Mouse (Mus musculus): ENCODE measurements around the gene Gm3594. TPM values are rescaled to one million over a fixed set of nuclear protein-coding genes. Genes with fewer than 3 reads are reported as not detected.
"Not testable (repeated sequence)": the region's sequence is repeated elsewhere in the genome, so short reads cannot be mapped to it uniquely, and the experiment has no call there.

The Gm3594 gene
- not detected in 2 replicates for polyA plus RNA-seq (2015; fragmentation: Nextera tagmentation; extraction: Ambion mirVana)

DNA sequence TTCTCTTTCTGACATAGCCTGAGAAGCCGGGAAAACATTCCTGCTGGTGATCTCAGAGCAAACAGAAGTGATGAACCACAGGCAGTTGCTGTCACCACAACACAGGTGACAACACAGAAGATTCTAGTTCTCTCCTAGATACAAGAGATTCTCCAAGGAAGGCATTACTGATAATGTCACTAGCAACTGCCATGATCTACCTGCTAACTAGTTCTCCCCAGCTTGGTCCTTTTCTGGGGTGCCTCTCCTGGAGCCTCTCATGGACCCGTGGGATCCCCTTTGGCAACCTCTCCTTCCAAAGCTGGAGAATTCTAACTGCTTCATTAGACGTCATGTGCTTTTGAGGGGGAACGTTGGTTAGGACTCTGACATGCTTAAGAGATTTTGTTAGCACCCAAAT lies at the start of gene Gm3594:
Gene Gm3594 (minus strand): TSS at position 101 of the 400 bp plus-strand sequence.
- not testable (repeated sequence) for H3K4me1 ChIP-seq; H3K9me3 ChIP-seq; H3K4me2 ChIP-seq; H3K9ac ChIP-seq; H3K27ac ChIP-seq; H3K4me3 ChIP-seq; H3K36me3 ChIP-seq; H3K27me3 ChIP-seq; ATAC-seq (ENCODE audit: insufficient number of reproducible peaks, insufficient read depth, low FRiP score, low TSS enrichment, low read depth)
- no CpG with 5 or more reads among the region's 4 CpGs for WGBS

DNA sequence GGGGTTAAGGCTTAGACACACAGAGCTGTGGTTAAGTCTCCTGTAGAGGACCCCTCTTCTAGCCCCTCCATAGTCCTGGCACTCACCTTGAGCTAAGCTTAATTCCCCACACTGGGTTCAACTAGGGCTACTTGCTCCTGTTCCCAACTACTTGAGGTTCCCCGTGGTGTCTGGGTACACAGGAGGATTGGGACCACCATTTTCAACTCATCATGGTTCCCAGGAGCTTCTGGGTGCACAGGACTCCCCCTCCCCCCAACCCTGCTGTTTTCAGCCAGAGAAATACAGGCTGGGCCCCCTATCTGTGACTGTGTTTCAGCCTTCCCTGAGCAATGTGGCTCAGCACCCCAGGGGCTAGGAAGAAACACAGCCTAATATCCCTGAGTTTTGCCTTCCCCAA lies 41.9 kb upstream of the Gm3594 start:
- H3K9ac ChIP-seq; H3K9me3 ChIP-seq; H3K27ac ChIP-seq; H3K4me2 ChIP-seq; H3K4me1 ChIP-seq; H3K4me3 ChIP-seq; ATAC-seq (ENCODE audit: insufficient number of reproducible peaks, insufficient read depth, low FRiP score, low TSS enrichment, low read depth); H3K27me3 ChIP-seq; H3K36me3 ChIP-seq: not testable (repeated sequence)
- 47% methylated on average over 1 of the region's 1 CpGs for WGBS

DNA sequence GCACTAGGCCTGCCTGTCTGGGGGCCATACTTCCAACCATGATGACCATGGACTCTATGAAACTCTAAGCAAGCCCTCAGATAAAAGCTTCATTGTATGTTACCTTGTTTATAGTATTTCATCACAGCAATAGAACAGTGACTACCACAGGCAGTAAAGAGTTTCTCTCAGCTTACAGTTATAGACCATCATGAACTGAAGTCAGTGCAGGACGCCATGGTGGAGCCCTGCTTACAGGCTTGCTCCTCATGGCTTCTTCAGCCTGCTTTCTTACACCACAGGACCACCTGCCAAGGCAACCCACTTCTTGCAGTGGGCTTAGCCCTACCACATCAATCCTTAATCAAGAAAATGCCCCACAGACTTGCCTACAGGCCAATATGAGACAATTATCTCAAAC lies 41.1 kb upstream of the Gm3594 start:
- ATAC-seq (ENCODE audit: insufficient number of reproducible peaks, insufficient read depth, low FRiP score, low TSS enrichment, low read depth); H3K4me2 ChIP-seq; H3K27me3 ChIP-seq; H3K9me3 ChIP-seq; H3K9ac ChIP-seq; H3K36me3 ChIP-seq; H3K27ac ChIP-seq; H3K4me1 ChIP-seq; H3K4me3 ChIP-seq: not testable (repeated sequence)
- 50% methylated on average over 1 of the region's 1 CpGs for WGBS

DNA sequence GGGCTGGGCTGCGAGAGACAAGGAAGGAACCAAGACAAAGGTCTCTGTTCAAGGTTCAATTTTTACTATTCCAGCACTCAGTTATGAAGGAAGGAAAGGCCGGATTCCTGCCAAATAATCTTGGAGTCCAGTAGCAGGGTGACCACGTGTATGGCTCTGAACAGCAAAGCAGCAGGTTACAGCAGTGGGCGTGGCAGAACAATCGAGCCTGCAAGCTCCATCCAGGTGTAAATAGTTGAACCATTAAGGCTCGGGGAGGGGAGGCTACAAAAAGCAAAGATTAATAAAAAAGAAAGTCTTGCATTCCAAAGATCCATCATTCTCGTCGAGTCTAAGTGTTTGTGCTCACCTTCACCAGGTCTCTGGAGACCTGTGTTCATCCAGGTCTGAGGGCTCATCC lies 37.7 kb upstream of the Gm3594 start:
- not testable (repeated sequence) for H3K4me1 ChIP-seq; H3K9me3 ChIP-seq; H3K27me3 ChIP-seq; H3K9ac ChIP-seq; H3K36me3 ChIP-seq; H3K4me2 ChIP-seq; ATAC-seq (ENCODE audit: insufficient number of reproducible peaks, insufficient read depth, low FRiP score, low TSS enrichment, low read depth); H3K27ac ChIP-seq; H3K4me3 ChIP-seq
- 76% methylated on average over 8 of the region's 8 CpGs for WGBS

DNA sequence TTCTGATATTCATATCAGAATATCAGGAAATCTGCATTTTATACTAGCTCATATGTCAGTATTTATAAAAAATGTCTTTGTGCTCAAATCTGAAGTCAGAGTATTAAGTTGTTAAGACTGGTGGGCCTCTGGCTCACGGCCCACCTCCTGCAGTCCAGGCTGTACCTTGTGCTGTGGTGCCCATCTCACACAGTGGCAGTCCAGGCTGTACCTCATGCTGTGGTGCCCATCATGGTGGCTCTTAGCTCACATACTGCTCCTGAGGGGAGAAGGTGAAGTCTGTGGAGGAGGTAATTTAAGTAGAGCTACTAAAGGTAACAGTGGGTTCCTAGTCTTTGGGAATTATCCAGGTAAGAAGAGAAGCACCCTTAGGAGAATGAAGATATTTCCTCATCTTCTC lies 27.4 kb upstream of the Gm3594 start:
- not testable (repeated sequence) for H3K27me3 ChIP-seq; H3K9me3 ChIP-seq; H3K4me1 ChIP-seq; H3K4me3 ChIP-seq; H3K9ac ChIP-seq; H3K36me3 ChIP-seq; H3K27ac ChIP-seq; ATAC-seq (ENCODE audit: insufficient number of reproducible peaks, insufficient read depth, low FRiP score, low TSS enrichment, low read depth); H3K4me2 ChIP-seq
- WGBS: 84% methylated on average over 1 of the region's 1 CpGs

DNA sequence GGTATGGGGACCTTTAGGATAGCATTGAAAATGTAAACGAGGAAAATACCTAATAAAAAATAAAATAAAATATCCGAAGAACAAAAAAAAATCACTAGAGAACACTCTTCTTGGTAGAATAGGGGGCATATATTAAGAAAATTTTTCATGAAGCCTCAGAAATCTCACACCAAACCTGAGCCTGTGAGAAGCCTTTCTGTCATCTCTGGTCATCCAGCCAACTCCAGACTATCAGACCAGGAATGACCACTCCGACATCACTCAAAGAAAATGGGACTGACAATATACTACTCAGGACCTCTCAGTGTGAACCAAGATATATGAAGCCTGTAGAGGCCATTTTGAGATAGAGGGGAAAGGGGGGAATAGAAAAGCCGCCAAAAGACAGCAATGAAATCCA lies 3.6 kb downstream of the Gm3594 start:
- not testable (repeated sequence) for H3K4me2 ChIP-seq; H3K36me3 ChIP-seq; ATAC-seq (ENCODE audit: insufficient number of reproducible peaks, insufficient read depth, low FRiP score, low TSS enrichment, low read depth); H3K27ac ChIP-seq; H3K27me3 ChIP-seq; H3K9ac ChIP-seq; H3K4me3 ChIP-seq; H3K9me3 ChIP-seq; H3K4me1 ChIP-seq
- 86% methylated on average over 3 of the region's 4 CpGs for WGBS

DNA sequence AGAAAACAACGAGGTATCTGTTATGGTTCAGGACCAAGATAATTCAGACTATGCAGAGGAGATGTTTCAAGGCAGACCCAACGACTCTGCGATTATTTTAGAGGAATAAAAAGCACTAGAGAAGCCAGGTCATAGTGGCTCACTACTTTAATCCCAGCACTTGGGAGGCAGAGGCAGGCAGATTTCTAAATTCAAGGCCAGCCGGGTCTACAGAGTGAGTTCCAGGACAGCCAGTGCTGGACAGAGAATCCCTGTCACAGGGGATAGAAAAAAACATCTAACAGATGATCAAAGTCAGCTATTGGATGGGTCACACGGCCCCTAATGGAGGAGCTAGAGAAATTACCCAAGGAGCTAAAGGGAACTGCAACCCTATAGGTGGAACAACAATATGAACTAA lies 4.2 kb downstream of the Gm3594 start:
- H3K27me3 ChIP-seq; H3K9me3 ChIP-seq; H3K4me1 ChIP-seq; H3K27ac ChIP-seq; H3K9ac ChIP-seq; H3K4me3 ChIP-seq; H3K4me2 ChIP-seq; H3K36me3 ChIP-seq; ATAC-seq (ENCODE audit: insufficient number of reproducible peaks, insufficient read depth, low FRiP score, low TSS enrichment, low read depth): not testable (repeated sequence)
- WGBS: 71% methylated on average over 2 of the region's 5 CpGs

DNA sequence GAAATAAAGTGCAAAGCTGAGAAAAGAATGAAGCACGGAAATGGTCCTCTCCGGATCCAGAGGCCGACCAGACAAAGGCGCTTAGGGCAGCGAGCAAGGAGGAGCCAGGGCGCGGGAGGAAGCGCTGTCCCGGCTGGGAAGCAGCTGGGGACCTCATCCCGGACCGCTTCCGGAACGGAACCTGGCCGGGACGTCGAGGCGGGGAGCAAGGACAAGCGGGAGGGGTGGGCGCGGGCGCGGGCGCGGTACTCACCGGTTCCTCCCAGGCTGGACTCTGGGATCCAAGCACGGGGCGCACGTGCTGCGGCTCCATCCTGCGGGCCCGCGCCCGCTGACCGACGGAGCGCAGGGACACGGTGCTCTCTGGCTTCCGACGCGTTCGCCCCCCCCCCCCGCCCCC lies 17.6 kb downstream of the Gm3594 start:
- H3K36me3 ChIP-seq; H3K9me3 ChIP-seq; ATAC-seq (ENCODE audit: insufficient number of reproducible peaks, insufficient read depth, low FRiP score, low TSS enrichment, low read depth); H3K27ac ChIP-seq; H3K4me1 ChIP-seq; H3K9ac ChIP-seq; H3K27me3 ChIP-seq: not testable (repeated sequence)
- H3K4me2 ChIP-seq: peak overlapping the region; percentile 58
- peak overlapping the region; percentile 36 for H3K4me3 ChIP-seq
- 5% methylated on average over 32 of the region's 42 CpGs for WGBS

DNA sequence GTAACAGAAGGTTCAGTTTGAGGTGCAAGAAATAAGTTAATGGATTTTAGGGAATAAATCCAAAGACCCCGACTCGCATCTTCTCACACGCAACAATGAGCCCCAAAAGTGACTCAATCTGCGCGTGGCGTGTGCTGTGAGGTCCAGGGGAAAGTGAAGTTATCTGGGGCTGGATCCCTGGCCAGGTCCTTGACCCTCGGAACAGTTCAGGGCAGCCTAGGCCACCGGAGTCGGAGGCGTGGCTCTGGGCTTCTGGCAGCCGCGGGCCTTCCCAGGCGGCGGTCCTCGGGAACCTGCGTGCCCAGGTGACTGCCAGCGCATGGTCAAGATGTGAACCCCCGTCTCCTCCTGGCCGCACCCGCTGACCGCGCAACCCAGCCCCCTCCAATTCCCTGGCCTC lies 18.1 kb downstream of the Gm3594 start:
- H3K27me3 ChIP-seq; H3K9ac ChIP-seq; H3K9me3 ChIP-seq; H3K27ac ChIP-seq; H3K4me1 ChIP-seq; ATAC-seq (ENCODE audit: insufficient number of reproducible peaks, insufficient read depth, low FRiP score, low TSS enrichment, low read depth); H3K36me3 ChIP-seq: not testable (repeated sequence)
- peak overlapping the region; percentile 36 for H3K4me3 ChIP-seq
- H3K4me2 ChIP-seq: peak overlapping the region; percentile 58
- 22% methylated on average over 22 of the region's 22 CpGs for WGBS

DNA sequence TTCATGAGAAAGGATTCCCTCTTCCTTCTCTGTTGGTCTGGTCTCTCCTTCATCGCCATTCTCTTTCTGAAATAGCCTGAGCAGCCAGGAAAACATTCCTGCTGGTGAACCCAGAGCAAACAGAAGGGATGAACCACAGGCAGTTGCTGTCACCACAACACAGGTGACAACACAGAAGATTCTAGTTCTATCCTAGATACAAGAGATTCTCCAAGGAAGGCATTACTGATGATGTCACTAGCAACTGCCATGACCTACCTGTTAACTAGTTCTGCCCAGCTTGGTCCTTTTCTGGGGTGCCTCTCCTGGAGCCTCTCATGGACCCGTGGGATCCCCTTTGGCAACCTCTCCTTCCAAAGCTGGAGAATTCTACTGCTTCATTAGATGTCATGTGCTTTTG lies 32.0 kb downstream of the Gm3594 start, which contains the start of gene Gm3591:
Gene Gm3591 (minus strand): TSS at position 101 of the 400 bp plus-strand sequence.
- H3K4me2 ChIP-seq; H3K4me3 ChIP-seq; H3K27me3 ChIP-seq; H3K27ac ChIP-seq; H3K4me1 ChIP-seq; H3K9me3 ChIP-seq; H3K36me3 ChIP-seq; H3K9ac ChIP-seq; ATAC-seq (ENCODE audit: insufficient number of reproducible peaks, insufficient read depth, low FRiP score, low TSS enrichment, low read depth): not testable (repeated sequence)
- WGBS: no CpG with 5 or more reads among the region's 2 CpGs

DNA sequence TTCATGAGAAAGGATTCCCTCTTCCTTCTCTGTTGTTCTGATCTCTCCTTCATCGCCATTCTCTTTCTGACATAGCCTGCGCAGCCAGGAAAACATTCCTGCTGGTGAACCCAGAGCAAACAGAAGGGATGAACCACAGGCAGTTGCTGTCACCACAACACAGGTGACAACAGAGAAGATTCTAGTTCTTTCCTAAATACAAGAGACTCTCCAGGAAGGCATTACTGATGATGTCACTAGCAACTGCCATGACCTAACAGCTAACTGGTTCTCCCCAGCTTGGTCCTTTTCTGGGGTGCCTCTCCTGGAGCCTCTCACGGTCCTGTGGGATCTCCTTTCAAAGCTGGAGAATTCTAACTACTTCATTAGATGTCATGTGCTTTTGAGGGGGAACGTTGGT lies 54.2 kb downstream of the Gm3594 start, which contains the start of gene Gm16440:
Gene Gm16440 (minus strand): TSS at position 101 of the 400 bp plus-strand sequence.
- not testable (repeated sequence) for H3K36me3 ChIP-seq; H3K27ac ChIP-seq; H3K27me3 ChIP-seq; H3K9ac ChIP-seq; H3K4me3 ChIP-seq; H3K4me2 ChIP-seq; ATAC-seq (ENCODE audit: insufficient number of reproducible peaks, insufficient read depth, low FRiP score, low TSS enrichment, low read depth); H3K4me1 ChIP-seq; H3K9me3 ChIP-seq
- 88% methylated on average over 2 of the region's 4 CpGs for WGBS
